Mouse (Mus musculus) E14TG2a.4 (cell line): Measurements from ENCODE around the gene Slain2.

Experiments used
- CTCF ChIP-seq: conservative IDR thresholded peaks from 2 replicates; pipeline ENCODE4 v1.5.1; 2014; ENCODE audit warnings: low read length
- NANOG ChIP-seq: IDR thresholded peaks from 2 replicates; pipeline ENCODE4 v1.6.1; 2014; ENCODE audit warnings: borderline replicate concordance, low read length, mixed read lengths

DNA sequence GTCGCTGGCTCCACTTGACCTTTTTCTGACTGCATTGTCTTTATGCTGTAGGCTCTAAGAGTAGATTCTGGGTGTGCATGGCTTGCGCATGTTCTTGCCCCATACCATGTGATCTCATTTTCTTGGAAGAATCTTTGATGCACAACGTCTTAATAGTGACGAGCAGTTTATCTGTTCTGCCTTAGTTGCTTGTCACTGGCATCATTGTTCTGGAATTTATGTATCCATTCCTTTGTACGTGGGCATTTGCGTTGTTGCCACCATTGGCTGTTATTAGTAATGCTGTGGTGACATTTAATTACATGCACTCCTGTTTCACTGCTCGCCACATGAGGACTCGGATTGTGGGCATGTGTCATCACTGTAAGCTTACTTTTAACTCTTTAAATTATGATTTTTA, 7.1 kb downstream of the Slain2 start:
- TF ChIP-seq CTCF (no peak), NANOG (no peak)
